Mouse (Mus musculus): ENCODE data around the gene Ppil4. TPM values are rescaled to one million over a fixed set of nuclear protein-coding genes. Genes with fewer than 3 reads are reported as not detected.
A peak's percentile ranks its signal among the peaks of the same experiment; 100 is the strongest.
"Not testable (repeated sequence)": the region's sequence is repeated elsewhere in the genome, so short reads cannot be mapped to it uniquely, and the experiment has no call there.

Gene Ppil4
- 10 to 100 TPM; 21.4 to 27.8 TPM for total RNA-seq (2021)
- long read RNA-seq, experiment 1, transcript Ppil4-201 (13 exons, 3,471 nt), result major isoform, 38 of 53 reads
- long read RNA-seq, experiment 1, partial matches to known transcripts, result 10 of 53 reads
- long read RNA-seq, experiment 1, other reads (novel, unspliced or antisense), result 5 of 53 reads
- long read RNA-seq, experiment 2, transcript Ppil4-201 (13 exons, 3,471 nt), result major isoform, 18 of 20 reads
- long read RNA-seq, experiment 2, partial matches to known transcripts, result 0 of 20 reads
- long read RNA-seq, experiment 2, other reads (novel, unspliced or antisense), result 2 of 20 reads

GRCm38 (mm10) chr10:7792751-7793385 is at the start of gene Ppil4, which contains the start of gene Ginm1:
TSS of gene Ppil4 (plus strand) at chr10:7792891.
TSS of gene Ginm1 (minus strand) at chr10:7792824.
- DNase-seq, result peak; percentile 90 to 92

GRCm38 (mm10) chr10:7745528-7745927 is 47.2 kb upstream of the Ppil4 start:
- not testable (repeated sequence) for DNase-seq

- DNase-seq, result no peak
These were observed 43.9 kb upstream of the Ppil4 start for GRCm38 (mm10) chr10:7748752-7749151.

GRCm38 (mm10) chr10:7757544-7757943 is 35.1 kb upstream of the Ppil4 start:
- no peak for DNase-seq

GRCm38 (mm10) chr10:7772346-7772745 is 20.3 kb upstream of the Ppil4 start:
- no peak for DNase-seq

- DNase-seq, result no peak
These were observed 19.9 kb upstream of the Ppil4 start for GRCm38 (mm10) chr10:7772769-7773168.

GRCm38 (mm10) chr10:7775421-7775820 is 17.3 kb upstream of the Ppil4 start:
- peak; percentile 64 to 69 for DNase-seq

GRCm38 (mm10) chr10:7778361-7778760 is 14.3 kb upstream of the Ppil4 start:
- DNase-seq, result peak; percentile 71 to 73

- DNase-seq, result peak; percentile 54 to 67
These were observed 12.9 kb upstream of the Ppil4 start for GRCm38 (mm10) chr10:7779751-7780237.

- DNase-seq, result peak; percentile 93 to 95
These were observed 12.2 kb upstream of the Ppil4 start for GRCm38 (mm10) chr10:7780238-7781176.

GRCm38 (mm10) chr10:7781214-7781613 is 11.5 kb upstream of the Ppil4 start:
- DNase-seq, result no peak

- DNase-seq, result no peak
These were observed 5.4 kb upstream of the Ppil4 start for GRCm38 (mm10) chr10:7787319-7787718.

GRCm38 (mm10) chr10:7792254-7792750 is 389 bp upstream of the Ppil4 start:
- no peak for DNase-seq

GRCm38 (mm10) chr10:7801258-7801657 is 8.6 kb downstream of the Ppil4 start:
- no peak for DNase-seq

GRCm38 (mm10) chr10:7802519-7803140 is 9.9 kb downstream of the Ppil4 start:
- no peak for DNase-seq

GRCm38 (mm10) chr10:7809937-7810336 is 17.2 kb downstream of the Ppil4 start:
- peak in 1 of 2 experiments; percentile 57 for DNase-seq

- DNase-seq, result no peak
These were observed 23.8 kb downstream of the Ppil4 start for GRCm38 (mm10) chr10:7816476-7816875.

- DNase-seq, result no peak
These were observed 26.0 kb downstream of the Ppil4 start for GRCm38 (mm10) chr10:7818676-7819075.

GRCm38 (mm10) chr10:7819156-7819555 is 26.5 kb downstream of the Ppil4 start:
- DNase-seq, result no peak

GRCm38 (mm10) chr10:7819603-7820002 is 26.9 kb downstream of the Ppil4 start:
- DNase-seq, result no peak

GRCm38 (mm10) chr10:7820171-7820570 is 27.5 kb downstream of the Ppil4 start:
- no peak for DNase-seq

- DNase-seq, result no peak
These were observed 29.3 kb downstream of the Ppil4 start for GRCm38 (mm10) chr10:7821981-7822380.
